Mouse (Mus musculus) bone marrow, adult 2 months (tissue): ENCODE measurements around the gene Gm28308.

Source experiments
- CTCF ChIP-seq: fragments of 200-500 bp; IDR thresholded peaks from 2 replicates; pipeline ENCODE4 v1.5.1; 2011; ENCODE audit warnings: low read length, control low read depth; ENCODE audit not compliant: control insufficient read depth, insufficient read depth
- POLR2A ChIP-seq: fragments of 200-500 bp; IDR thresholded peaks from 2 replicates; pipeline ENCODE4 v1.6.1; 2011; ENCODE audit warnings: low read depth, mild to moderate bottlenecking, control low read depth, low read length, borderline replicate concordance; ENCODE audit not compliant: control insufficient read depth

GRCm38 (mm10) chr6:52164626-52165440, 48.3 kb downstream of the Gm28308 start, which contains the start of gene Hoxa2:
- no peak for TF ChIP-seq CTCF
- no peak for TF ChIP-seq POLR2A
